Mouse (Mus musculus) regulatory T cell (primary cell): ENCODE data around the gene Xaf1.

Experiments
- in situ Hi-C: fragments of 300-600 bp; cut with MboI, MseI; formaldehyde crosslinking; loops from one replicate; pipeline ENCODE4 v1.15.1; 2025; ENCODE audit warnings: high pct_unique_total_duplicates

Gene Xaf1

DNA sequence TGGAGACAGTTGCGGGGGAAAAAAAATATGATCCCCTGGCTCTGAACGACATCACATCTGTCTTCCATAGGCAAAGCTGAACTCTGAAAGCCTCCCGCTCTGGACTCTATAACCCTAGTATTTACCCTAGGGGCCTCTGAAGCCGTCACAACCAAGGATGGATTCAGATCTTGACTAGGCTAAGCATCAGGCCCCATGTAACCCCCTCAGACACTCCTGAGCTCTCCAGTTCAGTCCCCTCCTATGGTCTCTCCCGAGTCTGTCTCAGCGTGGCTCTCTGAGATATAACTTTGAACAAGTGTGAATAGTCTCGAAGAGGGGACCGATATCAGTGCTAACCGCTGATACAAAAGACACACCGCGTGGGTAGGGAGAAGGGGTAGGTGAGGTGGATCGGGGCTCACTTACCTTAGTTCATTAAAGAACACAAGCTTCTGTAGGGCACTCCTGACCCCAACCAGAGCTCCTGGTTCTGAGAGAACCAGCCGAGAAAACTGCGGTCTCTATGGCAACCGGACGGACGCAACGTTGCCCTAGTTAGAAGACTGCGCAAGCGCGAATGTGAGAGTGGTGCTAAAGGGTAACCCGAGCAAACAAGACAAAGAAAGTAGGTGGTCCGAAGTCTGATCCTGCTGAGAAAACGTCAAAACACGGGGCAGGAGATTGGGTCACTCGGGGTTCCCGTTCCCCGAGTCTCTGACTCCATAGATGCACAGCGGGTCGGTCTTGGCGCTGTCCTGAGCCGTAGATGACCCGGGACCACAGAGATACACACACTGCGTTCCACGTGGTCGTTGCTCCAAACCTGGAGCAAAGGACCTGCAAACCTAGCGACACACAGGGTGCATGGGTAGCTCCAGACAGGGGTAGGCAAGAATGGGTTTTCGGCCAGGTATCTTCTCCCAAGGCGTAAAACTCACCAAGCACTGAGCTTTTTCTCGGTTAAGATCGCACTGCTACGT, 60.2 kb downstream of the Xaf1 start:
- in situ Hi-C loops = loop anchor here (5.0 kb wide), 1 partner anchor 61 kb away; no protein-coding TSS in a partner anchor

DNA sequence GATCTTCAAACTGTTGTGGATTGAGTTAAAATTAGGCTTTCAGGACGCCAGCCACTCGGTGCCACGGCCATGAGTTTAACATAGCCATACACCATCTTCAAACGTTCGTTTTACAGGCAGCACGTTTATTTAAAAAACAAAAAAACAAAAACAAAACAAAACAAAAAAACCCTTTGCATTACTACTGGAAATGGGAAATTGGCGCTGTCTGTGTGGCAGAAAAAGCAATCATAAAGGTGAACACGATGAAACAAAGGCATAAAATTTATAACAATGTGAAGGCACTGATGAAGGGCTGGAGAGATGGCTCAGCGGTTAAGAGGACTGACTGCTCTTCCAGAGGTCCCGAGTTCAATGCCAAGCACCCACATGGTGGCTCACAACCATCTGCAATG, 60.9 kb downstream of the Xaf1 start, which contains the start of gene Tekt1:
TSS of gene Tekt1 (minus strand) at position 96 of the 395 bp plus-strand sequence.
- in situ Hi-C loops = loop anchor here (5.0 kb wide), 1 partner anchor 60 kb away; no protein-coding TSS in a partner anchor
